In genomic region chr9:114824166-114824565, GRCm38 (mm10) we compare ENCODE assay signal across 21 mouse cellular contexts. TPM values are rescaled to one million over a fixed set of nuclear protein-coding genes. Genes with fewer than 3 reads are reported as not detected.
"Had no signal": no experiment of that assay in that cellular context is flagged by ENCODE, and none has a peak within 500 bp of the region (broad histone marks: within the 10 kb centered on the region; RNA-seq: fewer than 3 reads in every experiment).

No protein-coding gene starts in this region.

- H3K27ac ChIP-seq: liver, embryonic 14.5 days; lung, embryonic 15.5 days; midbrain, embryonic 10.5 days; midbrain, embryonic 12.5 days; neural tube, embryonic 13.5 days; neural tube, embryonic 15.5 days had no signal

- H3K36me3 ChIP-seq: midbrain, embryonic 12.5 days; neural tube, embryonic 13.5 days; neural tube, embryonic 15.5 days had no signal

- H3K4me1 ChIP-seq: lung, embryonic 15.5 days; midbrain, embryonic 12.5 days; neural tube, embryonic 13.5 days; neural tube, embryonic 15.5 days had no signal

- ATAC-seq: lung, postnatal 0 days; midbrain, embryonic 16.5 days had no signal

- H3K4me3 ChIP-seq: lung, embryonic 15.5 days; midbrain, embryonic 10.5 days; midbrain, embryonic 12.5 days; myocyte; neural tube, embryonic 13.5 days; neural tube, embryonic 15.5 days had no signal

- H3K9ac ChIP-seq: liver, embryonic 14.5 days; lung, embryonic 15.5 days; midbrain, embryonic 12.5 days; neural tube, embryonic 13.5 days; neural tube, embryonic 15.5 days had no signal

- H3K27me3 ChIP-seq: lung, embryonic 15.5 days; midbrain, embryonic 12.5 days; neural tube, embryonic 13.5 days; neural tube, embryonic 15.5 days had no signal

- H3K9me3 ChIP-seq: lung, embryonic 15.5 days; midbrain, embryonic 10.5 days; midbrain, embryonic 12.5 days; neural tube, embryonic 13.5 days; neural tube, embryonic 15.5 days had no signal

- H3K4me2 ChIP-seq: lung, embryonic 15.5 days; midbrain, embryonic 12.5 days; neural tube, embryonic 13.5 days; neural tube, embryonic 15.5 days had no signal

- DNase-seq: lung, adult 2 months; lung, postnatal 14 days; lung, postnatal 4 days; midbrain, embryonic 14.5 days; retina, postnatal 1 day; right cerebral cortex, adult 18-20 months; right cerebral cortex, postnatal 25 days; right cerebral cortex, postnatal 4 days; spleen, adult 18-20 months; thymus, adult 18-20 months; thymus, postnatal 14 days; thymus, postnatal 36 days had no signal

RNA-seq across cellular contexts. Expression of gene Cmtm8, which starts 19.8 kb away (rescaled TPM):
- polyA plus RNA-seq: myocyte had no signal
